Mouse (Mus musculus) B cell, adult 2 months (primary cell): ENCODE measurements at regions not wholly inside any gene's neighbourhood (a gene's known extent, or its start where the extent isn't known, plus 50 kb on each side); places are given as distances from the start of the nearest gene placed in this dataset.
A peak's percentile ranks its signal among the peaks of the same experiment; 100 is the strongest.

Experiments used
- DNase-seq, 2 experiments: peaks; one replicate each; pipeline ENCODE4 v3.0.0; 2022

DNA sequence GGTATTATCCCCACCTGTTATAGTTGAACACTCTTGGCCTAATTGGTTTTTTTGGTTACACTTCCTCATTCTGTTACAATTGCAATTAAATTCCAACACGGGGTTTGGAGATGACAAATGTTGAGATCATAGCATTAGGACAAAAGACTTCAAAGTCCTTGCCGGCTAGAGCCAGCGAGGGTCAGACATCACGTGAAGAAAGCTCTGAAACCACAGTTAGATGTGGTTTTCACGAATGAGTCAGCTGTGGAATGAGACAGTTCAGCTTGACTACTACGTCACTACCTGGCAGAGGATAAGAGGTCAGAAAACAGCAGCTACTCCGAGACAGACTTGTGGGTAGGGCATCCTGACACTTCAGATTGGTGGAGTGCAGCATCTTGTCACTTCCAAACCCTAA lies 55.5 kb upstream of the Trio start:
- peak; percentile 34 to 36 for DNase-seq

DNA sequence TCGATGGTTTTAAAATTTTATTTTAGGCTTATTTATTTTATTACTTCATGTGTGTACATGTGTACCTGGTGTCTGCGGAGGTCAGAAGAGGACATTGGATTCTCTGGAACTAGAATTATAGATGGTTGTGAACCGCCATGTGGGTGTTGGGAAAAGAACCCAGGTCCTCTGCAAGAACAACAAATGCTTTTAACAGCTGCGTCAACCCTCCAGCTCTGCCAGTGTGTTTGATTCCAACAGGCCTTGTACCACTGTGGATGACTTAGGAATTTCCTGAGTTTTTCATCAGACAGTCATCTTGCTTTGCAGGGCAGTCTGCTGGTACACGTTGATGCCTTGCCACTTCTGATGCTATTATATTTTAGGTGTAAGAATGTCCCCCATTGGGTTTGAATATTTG lies 56.8 kb upstream of the Trio start:
- no peak for DNase-seq

DNA sequence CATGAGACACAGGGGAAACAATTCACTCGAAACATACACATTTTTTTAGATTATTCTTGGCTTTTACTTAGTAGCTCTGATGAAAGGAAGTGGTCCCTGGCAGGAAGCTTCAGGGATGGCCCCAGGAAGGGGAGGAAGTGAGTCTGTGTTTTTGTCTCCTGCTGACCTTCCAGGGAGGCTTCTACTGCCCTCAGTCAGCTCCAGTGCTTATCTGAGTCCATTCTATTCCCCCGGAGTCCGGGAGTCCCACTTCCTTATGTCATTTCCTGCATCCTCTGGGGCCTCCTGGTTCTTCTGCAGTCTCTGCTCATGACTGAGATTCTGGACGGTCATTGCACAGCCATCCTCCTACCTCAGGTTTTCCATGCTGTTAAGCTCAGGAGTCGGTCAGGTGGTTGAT lies 80.3 kb upstream of the Trio start:
- DNase-seq = no peak

DNA sequence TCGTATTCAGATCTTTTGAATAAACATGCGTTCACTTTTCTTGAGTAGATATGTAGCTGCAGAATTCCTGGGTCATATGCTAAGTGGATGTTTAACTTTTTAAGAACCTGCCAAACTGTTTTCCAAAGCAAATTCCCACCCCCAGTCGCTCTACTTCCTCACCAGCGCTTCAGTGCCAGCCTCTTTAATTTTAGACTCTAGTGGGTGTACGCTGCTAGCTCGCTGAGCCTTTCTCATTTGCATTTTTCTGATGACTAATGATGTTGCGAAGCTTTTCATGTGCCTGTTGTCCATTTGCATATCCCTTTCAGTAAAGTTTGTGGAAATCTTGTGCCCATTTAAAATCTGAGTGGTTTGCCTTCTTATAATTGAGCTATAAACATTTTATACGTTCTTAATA lies 84.3 kb upstream of the Trio start:
- DNase-seq = no peak

DNA sequence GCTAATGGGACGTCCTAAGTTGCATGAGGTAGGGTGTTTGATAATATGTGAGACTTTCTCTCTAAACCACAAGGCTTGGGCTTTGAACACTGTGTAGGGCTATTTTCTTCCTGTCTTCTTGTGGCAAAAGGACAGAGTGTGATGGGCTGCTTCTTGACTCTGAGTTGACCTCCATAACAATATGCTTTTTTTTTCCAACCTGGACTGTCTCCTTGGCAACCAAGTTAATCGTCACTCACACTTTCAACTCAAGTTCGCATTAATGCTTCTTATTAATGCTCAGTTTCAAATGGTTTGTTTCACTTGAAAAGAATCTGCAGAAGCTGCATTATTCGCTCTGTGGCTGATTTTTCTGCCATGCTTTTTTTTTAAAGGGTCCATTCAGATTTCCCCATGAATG lies 87.8 kb upstream of the Trio start:
- no peak for DNase-seq

DNA sequence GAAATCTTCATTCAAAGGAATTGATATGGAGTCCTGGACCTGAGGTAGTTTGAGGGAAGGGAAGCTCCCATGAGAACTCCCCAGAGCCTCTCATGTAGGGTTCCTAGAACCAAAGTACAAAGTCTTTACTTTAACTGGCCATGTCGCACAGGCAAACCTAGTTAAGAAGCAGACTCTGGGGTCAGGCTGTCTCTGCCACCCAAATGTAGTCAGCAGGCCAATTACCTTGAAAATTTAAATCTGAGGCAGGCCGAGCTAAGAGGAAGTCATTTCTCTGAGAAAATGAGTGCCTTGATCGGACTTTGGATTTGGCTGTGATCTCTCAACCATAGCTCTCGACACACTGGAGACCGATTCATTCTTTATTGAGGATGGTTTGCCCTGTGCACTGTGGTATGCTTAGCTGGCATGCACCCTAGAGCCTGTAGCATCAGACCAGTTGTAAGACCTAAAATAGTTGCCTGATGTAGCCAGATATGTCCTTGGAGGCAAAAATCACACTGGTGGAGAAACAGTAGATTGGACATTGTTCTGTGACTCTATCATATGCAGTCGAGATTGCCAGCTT lies 88.6 kb upstream of the Trio start:
- DNase-seq = no peak

DNA sequence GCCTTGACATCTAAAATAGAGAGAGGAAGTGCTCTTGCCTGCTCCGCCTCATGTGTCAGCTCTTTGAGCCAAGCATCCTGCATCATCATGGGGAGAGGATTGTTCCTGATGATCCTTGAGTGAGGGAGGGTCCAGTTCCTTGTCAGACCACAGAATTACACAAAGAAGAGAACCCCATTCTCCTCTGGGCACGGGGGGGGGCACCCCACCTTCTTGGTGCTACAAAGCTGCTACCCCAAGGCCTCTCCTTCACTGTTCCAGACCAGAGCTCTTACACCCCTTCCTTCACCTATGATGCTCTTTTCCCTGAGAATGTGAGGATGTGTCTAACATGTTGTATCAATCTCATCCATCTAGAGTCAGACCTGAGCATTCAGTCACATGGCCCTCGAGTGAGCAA lies 76.7 kb upstream of the Dnah5 start:
- DNase-seq = no peak

DNA sequence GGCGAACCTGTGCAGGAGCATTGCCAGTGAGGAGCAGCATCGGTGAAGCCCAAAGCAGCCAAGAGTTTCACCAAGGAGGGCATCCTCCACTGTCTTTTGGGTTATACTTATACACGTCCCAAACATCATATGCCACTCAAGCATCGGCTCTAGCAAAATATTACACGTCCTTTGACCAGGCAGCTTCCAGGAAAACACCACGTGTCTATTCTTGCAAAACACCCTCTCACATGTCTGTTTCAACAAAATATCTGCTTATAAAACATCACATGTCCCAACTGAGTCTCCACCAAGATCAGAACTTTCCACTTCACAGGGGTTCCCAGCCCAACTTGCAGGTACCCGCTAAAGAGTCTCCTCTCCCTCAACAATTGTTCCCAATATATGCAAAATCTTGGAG lies 74.0 kb upstream of the Dnah5 start:
- DNase-seq = no peak

DNA sequence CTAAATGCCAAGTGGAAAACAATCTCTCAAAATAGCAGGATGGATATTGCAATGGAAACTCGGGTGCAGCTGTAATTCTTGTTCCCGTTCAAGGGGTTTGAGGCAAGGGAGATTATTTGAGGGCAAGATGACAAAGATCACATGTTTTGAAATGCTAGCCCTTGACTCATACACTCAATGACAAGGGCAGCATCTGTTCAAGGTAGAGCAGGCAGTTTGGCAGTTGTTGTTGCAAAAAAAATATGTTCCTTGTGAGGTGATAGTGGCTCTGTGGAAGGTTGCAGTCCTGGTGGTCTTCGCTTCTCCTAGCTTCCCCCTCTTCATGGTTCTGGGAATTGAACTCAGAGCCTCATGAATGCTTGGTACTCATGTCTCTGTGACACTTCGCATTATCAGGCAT lies 72.0 kb upstream of the Dnah5 start:
- DNase-seq = no peak

DNA sequence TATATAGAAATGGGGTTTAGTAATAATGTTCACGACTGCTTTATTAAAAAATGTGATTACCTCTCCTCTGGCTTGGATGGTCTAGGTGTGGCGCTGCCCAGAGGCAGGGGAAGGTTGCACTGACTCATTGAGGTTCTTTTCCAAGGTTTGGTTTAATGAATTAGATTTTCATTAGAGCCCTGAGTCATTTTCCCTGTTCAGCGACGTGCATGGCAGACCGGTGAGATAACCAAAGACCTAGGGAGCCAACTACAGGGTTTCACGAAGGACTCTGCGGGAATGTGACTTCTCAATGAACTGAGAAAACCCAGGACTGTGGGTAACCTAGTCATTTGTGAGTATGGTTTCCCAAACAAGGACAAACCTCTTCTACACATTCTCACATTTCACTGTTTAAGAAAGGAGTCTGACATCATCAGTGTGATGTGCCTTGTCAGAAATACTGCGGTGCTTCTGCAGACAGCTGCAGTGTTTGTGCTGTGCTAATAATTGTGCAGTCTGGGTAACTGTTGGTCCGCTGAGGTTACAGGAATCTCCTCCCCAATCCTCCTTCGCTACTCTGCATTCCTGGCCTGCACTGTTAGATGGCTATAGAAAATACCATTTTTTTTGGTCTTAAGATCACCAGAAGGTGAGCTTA lies 70.3 kb upstream of the Dnah5 start:
- DNase-seq = no peak

DNA sequence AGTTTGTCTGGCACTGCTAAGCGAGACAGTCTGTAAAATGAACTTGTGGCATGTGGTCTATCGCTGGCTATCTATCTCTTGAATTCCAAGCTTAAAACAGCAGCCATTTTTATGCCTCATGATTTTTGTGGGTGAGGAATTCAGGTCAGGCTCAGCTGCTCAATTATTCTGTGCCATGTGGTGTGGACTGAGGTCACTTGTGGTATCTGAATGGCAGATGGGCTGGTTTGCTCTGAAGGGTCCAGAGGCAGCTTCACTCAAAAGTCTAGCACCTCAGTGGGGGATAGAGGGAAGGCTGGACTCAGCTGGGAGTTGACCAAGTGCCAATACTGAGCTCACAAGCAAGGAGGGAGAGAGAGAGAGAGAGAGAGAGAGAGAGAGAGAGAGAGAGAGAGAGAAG lies 69.3 kb upstream of the Dnah5 start:
- DNase-seq = no peak

DNA sequence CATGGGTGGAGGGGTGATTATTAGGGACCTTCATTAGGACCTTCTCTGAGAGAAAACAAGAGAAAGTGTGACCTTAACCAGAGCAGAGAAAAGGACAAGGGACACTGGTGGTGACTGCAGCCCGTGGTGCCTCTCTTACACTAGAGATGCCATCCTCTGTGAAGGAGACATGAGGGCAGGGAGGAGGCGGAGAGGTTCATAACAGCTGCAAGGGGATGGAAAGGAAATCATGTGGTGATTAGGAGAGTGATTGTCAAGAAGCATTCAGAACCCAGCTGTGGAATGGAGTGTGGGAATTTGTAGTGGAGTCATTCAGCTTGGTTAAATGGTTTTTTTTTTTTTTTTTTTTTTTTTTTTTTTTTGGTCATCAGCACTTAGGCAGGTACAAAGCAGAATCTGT lies 64.7 kb upstream of the Dnah5 start:
- DNase-seq = no peak

DNA sequence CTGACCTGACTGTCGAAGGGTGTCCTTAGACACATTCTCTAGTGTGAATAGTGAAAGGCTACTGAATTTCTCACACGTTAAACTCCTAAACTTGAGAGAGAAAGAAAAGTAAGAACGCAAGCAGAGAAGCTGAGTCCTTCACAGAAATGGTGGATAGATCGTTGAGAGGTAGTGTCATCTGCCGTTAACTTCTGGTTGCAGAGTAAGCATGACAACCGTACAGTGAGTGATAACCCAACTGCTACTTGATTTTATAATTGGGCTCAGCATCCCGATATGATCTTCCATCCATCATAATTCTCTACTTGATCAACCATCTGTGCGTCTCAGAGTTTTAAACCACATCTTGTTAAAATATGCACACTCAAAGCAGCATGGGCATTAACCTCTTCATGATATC lies 63.3 kb upstream of the Dnah5 start:
- DNase-seq = no peak

DNA sequence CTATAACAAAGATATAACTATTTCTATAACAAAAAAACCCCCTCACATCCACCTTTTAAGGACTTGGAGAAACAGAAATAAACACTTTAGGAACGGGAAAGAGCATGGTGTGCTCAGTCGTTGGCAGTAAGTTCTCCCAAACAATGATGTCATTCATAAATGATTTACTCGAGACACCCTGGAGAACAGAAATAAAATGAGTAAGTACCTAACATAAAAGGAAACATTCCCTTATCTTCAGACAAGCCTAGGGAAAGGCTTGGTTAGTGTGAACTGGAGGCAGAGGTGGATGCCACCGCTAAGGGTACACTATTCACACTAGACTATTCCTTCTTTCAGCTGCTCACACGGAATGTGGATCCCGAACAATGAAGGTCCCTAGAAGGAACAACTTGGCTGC lies 62.2 kb upstream of the Dnah5 start:
- no peak for DNase-seq

DNA sequence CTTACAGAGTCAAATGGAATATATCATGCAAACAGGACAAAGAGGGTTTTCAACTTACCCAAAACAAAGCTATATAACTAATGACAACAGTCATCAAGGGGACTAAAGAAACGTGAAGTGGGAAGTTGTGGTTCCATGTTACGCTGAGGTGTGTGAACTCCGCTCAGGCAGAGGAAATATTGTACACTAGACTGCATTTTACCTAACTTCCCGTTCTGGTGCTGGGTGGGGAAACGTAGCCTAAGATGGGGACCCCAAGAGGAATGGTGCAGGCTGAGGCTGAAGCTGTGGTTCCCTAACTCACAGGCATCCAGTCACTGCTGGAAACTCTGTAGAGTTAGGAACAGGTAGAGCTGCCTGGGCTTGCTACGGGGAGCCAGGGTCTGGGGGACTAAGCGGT lies 59.3 kb upstream of the Dnah5 start:
- no peak for DNase-seq

DNA sequence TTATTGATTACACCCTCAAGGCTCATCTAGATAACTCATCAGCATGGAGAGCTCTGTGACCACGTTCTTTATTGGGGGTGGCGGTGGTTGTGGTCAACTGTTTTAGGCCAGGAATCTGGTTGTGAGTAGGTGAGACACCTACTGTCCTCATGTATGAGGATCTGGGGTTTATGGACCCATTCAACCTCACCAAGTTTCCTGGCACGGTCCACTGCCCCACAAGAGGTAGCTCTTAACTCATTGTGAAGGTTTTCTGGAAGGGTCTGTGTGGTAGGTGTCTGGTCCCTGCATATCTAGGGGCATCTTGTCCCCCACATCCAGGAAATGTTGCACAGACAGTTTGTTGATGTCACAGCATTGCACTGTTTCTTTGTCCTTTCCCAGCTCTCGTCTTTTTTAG lies 58.7 kb upstream of the Dnah5 start:
- no peak for DNase-seq

DNA sequence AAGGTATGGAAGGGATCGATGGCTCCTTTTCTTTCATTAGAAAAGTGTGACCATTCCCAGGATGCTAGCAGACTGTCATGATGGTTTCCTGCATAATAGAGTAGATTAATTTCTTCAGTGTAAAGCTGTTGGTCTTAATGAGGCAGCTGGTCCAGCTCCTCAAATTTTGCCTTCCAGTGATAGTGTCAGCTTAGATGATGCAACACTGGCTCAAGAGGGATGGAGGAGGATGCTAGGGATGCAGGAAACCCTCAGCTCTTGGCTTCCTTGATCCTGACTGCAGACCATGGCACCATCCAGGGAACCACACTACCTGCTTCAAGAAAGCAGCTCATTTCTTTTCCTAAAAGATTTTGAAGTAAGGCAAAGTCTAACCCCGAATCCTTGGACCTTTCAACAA lies 51.9 kb upstream of the Dnah5 start:
- DNase-seq = no peak
